Mouse (Mus musculus) brain, embryonic 14.5 days (tissue): Measurements from ENCODE around the gene Itpr2.

Source experiments
- CTCF ChIP-seq: fragments of 200-500 bp; IDR thresholded peaks from 2 replicates; pipeline ENCODE4 v1.5.1; 2012; ENCODE audit warnings: inconsistent platforms, mild to moderate bottlenecking, moderate library complexity, borderline replicate concordance; ENCODE audit not compliant: insufficient read depth, insufficient read length; ENCODE audit errors: extremely low read depth
- POLR2A ChIP-seq: fragments of 200-500 bp; IDR thresholded peaks from 2 replicates; pipeline ENCODE4 v1.6.1; 2012; ENCODE audit warnings: mild to moderate bottlenecking, inconsistent platforms, borderline replicate concordance; ENCODE audit not compliant: poor library complexity, insufficient read depth, insufficient read length, severe bottlenecking; ENCODE audit errors: extremely low read depth

DNA sequence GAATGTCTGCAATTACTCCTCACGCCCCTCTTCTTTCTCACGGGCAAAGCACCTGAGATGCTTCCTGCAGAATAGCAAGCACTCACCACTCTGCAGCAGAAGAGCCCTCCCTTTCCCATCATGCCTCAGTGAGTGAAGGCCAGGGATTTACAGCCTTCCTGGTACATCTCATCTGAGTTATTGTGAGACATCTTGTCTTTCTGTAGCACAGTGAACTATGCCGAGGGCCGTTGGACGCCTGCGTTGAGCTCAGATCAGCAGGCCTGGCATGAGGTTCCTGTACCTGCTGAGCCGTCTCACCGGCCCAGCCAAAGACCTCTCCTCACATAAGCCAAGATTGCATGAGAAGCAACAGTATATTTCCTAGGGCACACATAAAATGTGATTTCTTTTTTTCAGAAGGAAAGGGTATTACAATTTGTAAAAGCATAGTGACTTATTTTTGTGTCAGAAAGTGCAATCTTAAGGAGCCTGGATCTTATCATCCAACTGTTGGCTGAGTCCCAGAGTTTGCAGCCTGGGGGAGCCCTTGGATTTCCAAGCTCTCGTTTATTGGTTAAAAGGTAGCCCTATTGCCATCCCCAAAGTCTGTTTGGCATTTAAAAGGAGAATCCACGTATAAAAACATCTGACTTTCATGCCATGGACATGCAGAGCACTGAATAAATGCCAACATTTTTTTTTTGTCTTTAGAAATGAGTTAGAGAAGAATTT is 158.2 kb downstream of the Itpr2 start:
- no peak for TF ChIP-seq CTCF
- no peak for TF ChIP-seq POLR2A
